Mouse (Mus musculus) frontal cortex, adult 2 months (tissue): ENCODE data around the gene Lpar2. TPM values are rescaled to one million over a fixed set of nuclear protein-coding genes. Genes with fewer than 3 reads are reported as not detected.
A peak's percentile ranks its signal among the peaks of the same experiment; 100 is the strongest.

Experiments used
- DNase-seq, 2 experiments: peaks; one replicate each; pipeline ENCODE4 v3.0.0; 2022; ENCODE audit warnings: low spot score in 1 of 2; ENCODE audit errors: extremely low spot score in 1 of 2
- polyA plus RNA-seq: library from polyadenylated mRNA; depleted of rRNA; stranded (reverse); fragments of >200 nt; gene quantifications from 2 replicates; pipeline ENCODE4 v1.2.3, GENCODE M21; 2012; rRNA removed

The Lpar2 gene
- 0.76 and 0.86 TPM in 2 replicates for polyA plus RNA-seq

DNA sequence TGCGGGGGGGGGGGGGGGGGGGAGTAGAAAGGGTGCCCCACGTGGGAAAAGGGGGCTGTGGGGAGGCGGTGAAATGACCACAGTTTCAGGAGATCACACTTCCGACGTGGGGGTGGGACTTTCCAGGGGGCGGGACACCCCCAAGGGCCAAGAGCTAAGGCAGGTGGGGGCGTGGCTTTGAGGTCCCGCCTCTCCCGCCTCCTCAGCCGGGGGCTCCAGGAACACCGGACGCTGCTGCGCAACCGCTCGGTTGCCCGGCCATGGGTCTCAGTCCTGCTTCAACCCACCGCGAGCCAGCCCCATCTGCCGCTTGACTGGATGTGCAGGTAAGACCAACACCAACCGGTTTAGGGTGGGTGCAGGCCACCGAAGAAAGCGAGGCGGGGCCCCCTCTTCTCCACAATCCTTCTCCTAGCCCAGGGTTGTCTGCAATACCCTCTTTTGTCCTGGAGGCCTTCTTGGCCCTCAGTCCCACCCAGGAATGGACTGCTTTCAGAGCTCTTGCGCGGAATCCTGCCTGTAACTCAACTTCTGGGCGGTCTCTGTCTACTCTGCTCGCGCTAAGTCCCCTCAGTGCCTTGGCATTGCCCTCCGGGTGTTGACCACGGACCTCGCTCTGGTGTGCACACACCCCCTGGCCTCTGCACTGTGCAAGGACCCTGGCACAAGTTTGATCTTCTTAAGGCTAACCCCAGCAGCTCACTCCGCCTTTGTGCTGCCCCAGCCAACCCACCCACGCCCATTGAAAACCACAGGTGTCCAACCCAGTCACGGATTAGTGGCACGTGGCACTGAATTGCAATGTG is at the start of gene Lpar2:
Gene Lpar2 (plus strand): TSS at position 44 of the 806 bp plus-strand sequence.
- peak in 1 of 2 experiments; percentile 20 for DNase-seq

DNA sequence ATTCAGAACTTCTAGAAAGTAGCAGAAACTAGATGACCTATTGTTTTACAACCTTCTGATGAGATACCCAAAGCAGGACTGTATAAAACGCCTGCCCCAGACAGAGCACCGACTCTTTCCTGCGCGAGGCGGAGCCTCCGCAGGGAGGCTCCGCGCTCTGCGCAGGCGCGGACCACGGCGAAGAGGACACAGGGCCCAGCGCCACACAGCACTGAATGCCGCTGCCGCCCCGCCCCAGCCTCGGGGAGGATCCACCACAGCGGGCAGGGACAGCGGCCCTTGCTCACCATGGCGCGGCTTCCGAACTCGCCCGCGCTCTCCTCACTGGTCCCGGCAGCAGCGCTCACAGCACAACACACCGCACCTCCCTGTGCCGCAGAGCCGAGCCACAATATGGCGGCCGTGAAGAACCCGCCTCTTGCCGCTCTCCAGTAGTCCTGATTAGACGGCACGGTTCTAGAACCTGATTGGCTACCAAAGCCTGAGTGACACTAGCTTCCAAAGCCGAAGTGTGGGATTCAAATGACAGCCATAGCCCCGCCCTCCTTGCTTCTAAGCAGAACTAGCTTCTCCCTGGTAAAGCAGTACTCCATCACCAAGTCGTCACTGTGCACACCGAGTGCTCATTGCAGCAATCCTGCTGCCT is 47.6 kb upstream of the Lpar2 start, which contains the start of gene Gm20422:
Gene Gm20422 (minus strand): TSS at position 384 of the 646 bp plus-strand sequence.
- peak; percentile 90 for DNase-seq

DNA sequence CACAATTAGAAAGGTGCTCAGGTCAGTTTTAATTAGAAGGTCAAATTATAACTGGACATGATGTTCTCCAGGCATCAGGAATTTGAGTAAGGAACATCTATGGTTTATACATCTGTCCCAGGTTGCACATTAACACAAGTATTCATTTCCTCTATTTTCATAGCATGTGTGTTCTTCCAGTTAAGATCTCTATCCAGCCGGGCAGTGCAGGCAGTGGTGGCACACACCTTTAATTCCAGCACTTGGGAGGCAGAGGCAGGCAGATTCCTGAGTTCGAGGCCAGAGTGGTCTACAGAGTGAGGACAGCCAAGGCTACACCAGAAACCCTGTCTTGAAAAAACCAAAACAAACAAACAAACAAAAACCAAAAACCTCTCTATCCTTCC is 47.1 kb upstream of the Lpar2 start:
- no peak for DNase-seq

DNA sequence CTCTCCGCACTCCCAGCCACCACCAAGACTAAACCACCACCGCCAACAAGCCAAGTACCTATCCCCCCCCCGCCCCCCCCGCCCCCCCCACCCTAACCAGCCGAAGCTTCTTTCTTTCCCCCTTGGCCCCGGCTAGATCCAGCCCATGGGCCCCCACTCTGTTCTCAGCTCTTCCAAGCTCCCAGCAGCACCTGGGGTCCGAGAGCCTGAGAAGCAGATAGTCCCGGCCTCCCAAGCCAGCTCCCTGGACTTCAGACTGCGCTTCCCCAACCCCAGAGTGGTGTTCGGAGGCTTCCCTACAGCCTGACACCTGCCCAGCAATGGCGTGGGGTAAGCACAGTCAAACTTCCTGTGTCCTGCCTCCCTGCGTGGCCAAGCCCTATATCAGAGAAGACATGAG is 45.1 kb upstream of the Lpar2 start:
- DNase-seq = no peak

DNA sequence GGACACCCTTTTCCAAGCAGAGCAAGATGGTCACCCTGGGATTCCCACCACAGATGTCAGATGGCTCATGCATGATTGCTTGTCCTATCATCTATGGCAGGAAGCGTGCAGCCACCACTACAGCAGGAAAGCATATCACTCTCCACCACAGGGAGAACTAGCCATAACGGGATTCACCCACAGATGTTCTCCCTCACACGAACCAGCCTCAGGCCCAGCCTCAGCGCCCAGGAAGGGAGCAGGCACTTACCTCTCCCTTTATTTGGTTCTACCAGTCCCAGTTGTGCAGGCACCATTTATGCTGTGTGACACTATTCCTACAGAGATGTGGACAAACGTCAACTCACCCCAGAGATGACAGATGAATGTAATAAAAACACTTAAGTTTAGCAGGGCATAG is 33.1 kb upstream of the Lpar2 start:
- no peak for DNase-seq

DNA sequence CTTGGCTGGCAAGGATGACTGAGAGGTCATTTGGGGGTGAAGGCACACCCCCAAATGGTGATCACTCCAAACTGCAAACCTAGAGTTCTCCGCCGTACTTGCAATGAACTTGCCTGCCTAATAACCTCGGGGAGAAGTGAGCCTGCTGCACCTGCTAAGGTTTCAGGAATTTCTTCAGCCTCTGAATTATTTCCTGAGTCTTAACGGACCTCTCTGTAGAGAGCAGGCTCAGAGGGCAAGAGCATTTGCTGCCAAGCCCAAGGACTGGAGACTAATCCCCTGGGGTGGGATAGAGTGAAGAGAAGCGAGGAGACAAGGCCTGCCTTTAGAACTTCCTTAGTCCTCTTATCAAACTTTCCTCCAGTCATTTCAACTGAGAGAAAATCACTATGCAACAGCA is 32.5 kb upstream of the Lpar2 start:
- no peak for DNase-seq

DNA sequence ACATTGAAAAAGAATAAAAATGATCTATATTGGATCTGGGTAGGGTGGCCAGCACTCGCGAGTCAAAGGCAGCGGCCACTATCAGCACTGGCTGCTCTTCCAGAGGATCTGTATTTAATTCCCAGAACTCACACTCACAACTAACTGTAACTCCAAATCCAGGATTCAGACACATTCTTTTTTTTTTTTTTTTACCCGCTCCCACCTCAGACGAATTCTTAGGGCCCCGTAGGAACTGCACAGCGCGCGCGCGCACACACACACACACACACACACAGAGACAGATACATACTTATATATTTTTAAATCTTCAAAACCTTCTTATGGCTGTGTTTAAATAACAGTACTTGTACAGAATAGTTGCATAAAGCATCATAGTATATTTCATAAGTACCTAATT is 31.9 kb upstream of the Lpar2 start:
- no peak for DNase-seq

DNA sequence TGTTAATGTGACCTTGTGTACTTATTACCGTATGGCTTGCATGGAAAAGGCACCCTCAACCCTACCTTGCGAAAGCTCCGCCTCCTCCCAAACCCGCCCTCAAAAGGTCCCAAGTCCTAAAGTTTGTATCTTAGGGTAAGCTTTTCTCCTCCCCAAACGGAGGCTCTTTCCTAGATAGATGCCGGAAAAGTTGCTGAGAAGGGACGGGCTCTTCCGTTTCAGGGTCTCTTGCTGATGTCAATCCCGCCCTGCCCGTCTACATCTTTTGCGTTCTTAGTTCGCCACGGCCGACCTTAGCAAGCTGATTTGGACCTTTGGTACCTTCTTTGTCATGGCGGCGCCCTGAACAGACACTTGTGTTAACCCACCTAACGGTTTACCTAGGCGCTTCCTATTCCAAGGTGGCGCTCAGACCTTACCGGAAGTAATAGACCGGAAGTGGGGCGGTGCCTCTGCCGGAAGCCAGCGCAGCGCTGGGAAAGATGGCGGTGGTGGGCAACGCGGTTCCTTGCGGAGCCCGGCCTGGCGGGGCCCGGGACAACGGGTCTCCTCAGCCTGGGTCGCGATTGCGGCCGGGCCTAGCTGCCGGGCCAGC is 31.4 kb upstream of the Lpar2 start, which contains the start of the genes Atp13a1 and Zfp866:
Gene Atp13a1 (plus strand): TSS at position 391 of the 595 bp plus-strand sequence.
Gene Zfp866 (minus strand): TSS at position 406 of the 595 bp plus-strand sequence.
- peak; percentile 81 to 92 for DNase-seq

DNA sequence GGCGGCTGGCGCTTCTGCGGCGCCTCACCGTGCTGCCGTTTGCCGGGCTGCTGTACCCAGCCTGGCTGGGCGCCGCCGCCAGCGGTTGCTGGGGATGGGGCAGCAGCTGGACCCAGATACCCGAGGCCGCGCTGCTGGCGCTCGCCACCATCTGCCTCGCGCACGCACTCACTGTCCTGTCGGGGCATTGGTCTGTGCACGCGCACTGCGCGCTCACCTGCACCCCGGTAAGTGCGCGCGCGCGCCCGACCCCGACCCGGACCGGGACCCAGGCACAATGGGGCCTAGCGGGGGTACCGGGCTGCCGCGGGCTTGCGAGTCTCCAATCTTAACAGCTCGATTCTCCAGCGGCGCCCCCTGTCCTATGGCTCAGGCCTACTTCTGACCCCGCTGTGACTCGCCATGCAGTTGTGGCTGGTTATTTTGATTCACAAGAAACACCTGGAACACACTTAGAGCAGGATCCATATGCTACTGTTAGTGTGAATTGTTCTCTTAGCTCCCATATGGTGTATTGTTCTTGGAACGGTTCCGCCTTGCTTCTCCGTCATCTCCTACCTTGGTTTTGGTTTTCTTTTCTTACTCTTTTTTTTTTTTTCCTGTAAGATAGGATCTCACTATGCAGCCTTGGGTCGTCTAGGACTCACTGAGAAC is 30.7 kb upstream of the Lpar2 start:
- DNase-seq = no peak

DNA sequence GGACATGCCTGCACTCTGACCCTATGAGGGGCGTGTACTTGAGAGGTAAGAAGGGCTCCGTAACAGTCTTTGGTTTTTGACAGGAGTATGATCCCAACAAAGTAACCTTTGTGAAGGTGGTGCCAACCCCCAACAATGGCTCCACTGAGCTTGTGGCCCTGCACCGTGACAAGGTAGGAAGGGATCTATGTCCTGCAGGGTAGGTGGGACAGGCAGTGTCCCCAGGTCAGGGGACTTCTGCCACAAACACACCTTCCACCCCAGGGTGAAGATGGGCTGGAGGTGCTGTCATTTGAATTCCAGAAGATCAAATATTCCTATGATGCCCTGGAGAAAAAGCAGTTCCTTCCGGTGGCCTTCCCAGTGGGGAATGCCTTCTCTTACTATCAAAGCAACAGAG is 28.6 kb upstream of the Lpar2 start:
- DNase-seq = no peak

DNA sequence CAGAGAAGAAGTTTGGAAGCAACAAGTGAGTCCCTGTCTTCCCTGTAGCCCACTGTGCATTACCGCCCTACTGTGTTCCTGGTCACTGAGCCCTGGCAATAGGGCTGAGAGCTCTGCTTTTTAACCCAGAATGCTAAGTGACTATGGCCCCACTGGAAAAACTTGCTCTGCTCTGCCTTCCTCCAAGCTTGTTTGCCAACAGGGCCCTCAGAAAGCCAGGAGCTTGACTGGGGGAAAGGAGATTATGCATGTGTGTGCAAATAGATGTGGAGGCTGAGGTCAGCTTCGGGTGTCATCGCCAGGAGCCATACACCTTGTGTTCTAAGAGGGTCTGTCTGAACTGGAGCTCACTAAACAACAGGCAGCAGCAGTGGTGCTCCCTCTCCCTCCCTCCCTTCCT is 28.1 kb upstream of the Lpar2 start:
- no peak for DNase-seq

DNA sequence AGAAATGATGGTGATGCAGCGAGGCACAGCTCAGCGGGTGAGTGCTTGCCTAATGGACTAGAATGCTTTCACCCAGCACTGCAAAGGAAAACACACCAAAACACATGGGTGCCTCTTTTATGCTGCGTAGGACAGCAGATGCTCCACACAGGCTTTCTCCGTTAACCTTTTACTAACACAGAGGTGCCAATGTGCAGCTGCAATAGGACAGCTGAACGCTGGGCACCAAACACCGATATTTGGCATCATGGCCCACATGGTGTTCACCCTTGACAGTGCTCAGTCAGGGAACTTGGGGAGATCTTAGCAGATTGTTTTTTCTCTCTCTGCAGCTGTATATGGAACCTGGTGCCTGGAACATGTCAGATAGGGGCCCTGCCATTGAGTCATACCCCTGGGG is 27.3 kb upstream of the Lpar2 start:
- no peak for DNase-seq

DNA sequence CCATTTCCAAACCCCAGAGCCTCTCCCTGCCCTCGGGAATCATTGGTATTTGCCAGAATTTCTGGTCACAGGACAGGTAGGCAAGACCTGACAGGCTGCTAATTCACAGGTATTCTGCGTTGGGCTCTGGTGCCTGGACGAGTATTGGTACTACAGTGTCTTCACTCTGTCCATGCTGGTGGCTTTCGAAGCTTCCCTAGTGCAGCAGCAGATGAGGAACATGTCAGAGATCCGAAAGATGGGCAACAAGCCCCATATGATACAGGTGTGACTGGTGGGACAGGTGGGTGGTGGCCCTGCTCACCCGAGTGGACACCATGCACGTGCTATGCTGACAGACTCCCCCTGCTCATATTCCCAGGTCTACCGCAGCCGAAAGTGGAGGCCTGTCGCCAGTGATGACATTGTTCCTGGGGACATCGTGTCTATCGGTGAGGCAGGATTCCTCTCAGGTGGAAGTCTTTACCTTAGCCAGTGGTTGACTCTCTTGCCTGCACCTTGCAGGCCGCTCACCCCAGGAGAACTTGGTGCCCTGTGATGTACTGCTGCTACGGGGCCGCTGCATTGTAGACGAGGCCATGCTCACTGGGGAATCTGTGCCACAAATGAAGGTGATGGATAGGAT is 25.4 kb upstream of the Lpar2 start:
- no peak for DNase-seq

DNA sequence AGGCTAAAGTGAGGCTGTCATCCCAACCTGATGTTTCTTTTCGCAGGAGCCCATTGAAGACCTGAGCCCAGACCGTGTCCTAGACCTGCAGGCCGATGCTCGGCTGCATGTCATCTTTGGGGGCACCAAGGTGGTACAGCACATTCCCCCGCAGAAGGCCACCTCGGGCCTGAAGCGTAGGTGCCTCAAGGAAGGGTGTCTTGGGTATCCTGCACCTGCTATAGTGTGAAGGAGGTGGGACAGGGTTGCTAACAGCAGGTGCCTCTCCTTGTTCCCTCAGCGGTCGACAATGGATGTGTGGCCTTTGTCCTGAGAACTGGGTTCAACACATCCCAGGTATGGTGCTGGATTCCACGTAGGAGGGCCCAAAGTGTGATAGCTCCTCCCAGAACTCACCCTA is 24.6 kb upstream of the Lpar2 start:
- no peak for DNase-seq

DNA sequence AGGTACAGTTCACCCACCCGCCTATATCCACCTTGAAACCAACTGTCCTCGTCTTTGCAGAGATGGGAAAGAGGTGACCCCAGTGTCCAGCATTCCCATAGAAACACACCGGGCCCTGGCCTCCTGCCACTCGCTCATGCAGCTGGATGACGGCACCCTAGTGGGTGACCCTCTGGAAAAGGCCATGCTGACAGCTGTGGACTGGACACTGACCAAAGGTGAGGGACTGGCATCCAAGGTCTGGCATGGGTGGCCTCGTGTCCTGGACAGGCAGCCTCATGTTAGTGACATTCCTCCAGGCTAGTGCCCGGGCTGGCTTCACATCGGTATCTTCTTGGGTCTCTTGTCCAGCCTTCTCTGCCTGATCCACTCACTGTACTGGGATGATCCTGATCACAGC is 23.0 kb upstream of the Lpar2 start:
- DNase-seq = no peak

DNA sequence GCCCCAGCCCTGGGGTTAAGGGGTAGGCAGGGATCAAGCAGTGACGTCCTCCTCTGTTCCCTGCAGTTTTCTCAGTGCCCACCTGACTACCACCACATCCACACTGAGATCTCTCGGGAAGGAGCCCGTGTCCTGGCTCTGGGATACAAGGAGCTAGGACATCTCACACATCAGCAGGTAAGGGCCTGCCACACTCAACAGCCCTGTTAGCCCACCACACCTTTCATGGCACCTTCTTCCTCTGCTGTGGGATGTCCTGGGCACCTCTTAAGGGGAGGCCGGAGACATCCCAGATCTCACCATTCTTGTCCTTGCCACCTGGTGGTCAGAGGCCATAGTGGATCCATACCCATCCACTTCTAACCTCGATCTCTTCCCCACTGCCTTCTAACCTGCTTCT is 22.3 kb upstream of the Lpar2 start:
- no peak for DNase-seq

DNA sequence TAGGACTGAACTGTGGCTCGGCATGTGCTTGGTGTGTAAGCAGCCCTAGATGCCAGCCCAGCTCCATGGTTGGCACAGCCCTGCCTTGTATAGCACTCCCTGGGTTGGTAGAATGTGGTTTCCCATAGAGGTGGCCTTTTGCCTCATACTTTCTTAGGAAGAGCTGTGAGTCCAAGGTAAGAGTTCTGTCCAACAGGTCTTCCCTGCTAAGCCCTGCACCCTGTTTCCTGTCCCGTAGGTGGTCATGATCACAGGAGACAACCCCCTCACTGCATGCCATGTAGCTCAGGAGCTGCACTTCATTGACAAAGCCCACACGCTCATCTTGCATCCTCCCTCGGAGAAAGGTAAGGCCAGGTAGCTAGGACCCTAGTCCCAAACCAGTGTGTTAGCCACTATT is 20.4 kb upstream of the Lpar2 start:
- no peak for DNase-seq

DNA sequence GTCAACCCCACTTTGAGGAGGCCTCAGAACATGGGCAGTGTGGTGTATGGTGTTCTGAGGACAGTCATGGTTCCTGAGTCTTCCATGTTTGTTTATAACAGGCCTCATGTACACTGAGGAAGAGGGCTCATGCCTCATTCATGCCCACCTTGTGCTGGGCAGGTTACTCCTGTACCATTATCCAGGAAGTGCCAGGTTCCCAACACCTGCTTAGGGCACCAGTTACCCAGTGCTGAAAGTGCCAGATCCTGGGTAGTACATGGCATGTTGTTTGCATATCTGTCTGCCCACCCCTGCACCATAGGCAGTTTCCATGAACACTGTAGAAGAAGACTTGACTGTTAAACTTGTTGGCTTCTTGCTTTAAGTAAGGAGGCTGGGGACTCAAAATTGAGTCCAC is 20.0 kb upstream of the Lpar2 start:
- no peak for DNase-seq

DNA sequence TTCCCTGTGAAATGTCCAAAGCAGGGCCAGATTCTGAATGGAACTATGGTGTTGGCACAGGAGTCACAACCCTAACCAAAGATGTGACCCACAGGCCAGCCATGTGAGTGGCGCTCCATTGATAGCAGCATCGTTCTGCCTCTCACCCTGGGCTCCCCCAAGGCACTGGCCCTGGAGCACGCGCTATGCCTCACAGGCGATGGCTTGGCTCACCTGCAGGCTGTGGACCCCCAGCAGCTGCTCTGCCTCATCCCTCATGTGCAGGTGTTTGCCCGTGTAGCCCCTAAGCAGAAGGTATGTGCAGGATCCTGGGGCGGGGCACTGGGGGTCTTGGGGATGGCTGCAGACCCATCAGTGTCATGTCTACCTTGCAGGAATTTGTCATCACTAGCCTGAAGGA is 18.9 kb upstream of the Lpar2 start:
- DNase-seq = no peak

DNA sequence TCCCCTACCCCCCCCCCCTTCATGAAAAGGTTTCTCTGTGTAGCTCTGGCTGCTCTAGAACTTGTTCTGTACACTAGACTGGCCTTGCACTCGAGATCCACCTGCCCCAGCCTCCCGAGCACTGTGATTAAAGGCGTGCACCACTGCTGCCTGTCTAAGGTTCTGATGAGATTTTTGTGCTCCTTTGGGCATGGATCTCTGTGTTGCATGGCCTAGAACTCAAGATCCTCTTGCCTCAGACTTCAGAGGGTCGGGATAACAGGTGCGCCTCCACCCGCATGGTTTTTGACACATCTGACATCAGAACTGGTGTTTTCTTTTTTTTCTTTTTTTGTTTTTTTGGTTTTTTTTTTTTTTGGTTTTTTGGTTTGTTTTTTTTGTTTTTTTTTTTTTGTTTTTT is 17.7 kb upstream of the Lpar2 start:
- DNase-seq = no peak

DNA sequence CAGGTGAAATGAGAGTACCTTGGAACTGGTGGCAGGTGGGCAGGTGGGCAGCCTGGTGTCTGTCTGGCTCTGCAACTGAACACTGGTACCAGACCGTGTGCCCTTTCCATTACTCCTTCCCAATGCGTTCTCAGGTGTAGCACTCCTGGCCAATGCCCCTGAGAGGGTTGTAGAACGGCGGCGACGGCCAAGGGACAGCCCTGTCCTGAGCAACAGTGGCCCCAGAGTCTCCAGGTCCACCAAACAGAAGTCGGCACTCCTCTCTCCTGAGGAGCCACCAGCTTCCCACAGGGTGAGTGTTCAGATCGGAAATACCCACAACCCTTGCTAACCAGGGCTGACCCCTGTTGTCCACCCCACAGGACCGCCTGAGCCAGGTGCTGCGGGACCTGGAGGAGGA is 17.1 kb upstream of the Lpar2 start:
- DNase-seq = no peak
